Mouse (Mus musculus) ES-E14 (cell line): ENCODE measurements at regions not wholly inside any gene's neighbourhood (a gene's known extent, or its start where the extent isn't known, plus 50 kb on each side); places are given as distances from the start of the nearest gene placed in this dataset.

Source experiments
- DNase-seq: peaks from one replicate; pipeline ENCODE4 v3.0.0-alpha.2; 2013; ENCODE audit warnings: low read depth, low spot score
- H3K27ac ChIP-seq: 2 replicates; pipeline ENCODE4 v1.5.1; 2012; ENCODE audit warnings: low read depth, mild to moderate bottlenecking, low read length, moderate library complexity, mixed read lengths; ENCODE audit not compliant: poor library complexity, insufficient read depth, severe bottlenecking
- H3K36me3 ChIP-seq: 2 replicates; pipeline ENCODE4 v1.6.1; 2012; ENCODE audit warnings: mild to moderate bottlenecking, low read length, moderate library complexity, mixed read lengths; ENCODE audit not compliant: control insufficient read depth, poor library complexity, insufficient read depth, severe bottlenecking
- H3K4me1 ChIP-seq, 2 experiments: fragments of 150-350 bp in 1 of 2; sonication (generic) in 1 of 2; 2 replicates each; pipeline ENCODE4 v1.6.1; 2012; ENCODE audit warnings: low read length in 2 of 2, mild to moderate bottlenecking in 1 of 2, mixed read lengths in 1 of 2; ENCODE audit not compliant: control insufficient read depth in 2 of 2, insufficient read depth in 2 of 2, poor library complexity in 1 of 2
- H3K4me3 ChIP-seq, 2 experiments: fragments of 150-350 bp in 1 of 2; sonication (generic) in 1 of 2; 2 replicates each; pipeline ENCODE4 v1.5.1; 2012; ENCODE audit warnings: low read length in 2 of 2, low read depth in 1 of 2, mild to moderate bottlenecking in 1 of 2, mixed read lengths in 1 of 2; ENCODE audit not compliant: insufficient read depth in 1 of 2, poor library complexity in 1 of 2, severe bottlenecking in 1 of 2
- H3K9ac ChIP-seq: 2 replicates; pipeline ENCODE4 v1.6.1; 2012; ENCODE audit warnings: low read depth, mild to moderate bottlenecking, low read length, mixed read lengths; ENCODE audit not compliant: poor library complexity, insufficient read depth, severe bottlenecking
- H3K9me3 ChIP-seq: fragments of 150-350 bp; sonication (generic); 2 replicates; pipeline ENCODE4 v1.6.1; 2012; ENCODE audit warnings: low read depth, mild to moderate bottlenecking, low read length; ENCODE audit not compliant: control insufficient read depth, insufficient read depth
- CHD2 ChIP-seq: IDR thresholded peaks from 2 replicates; pipeline ENCODE4 v1.6.1; 2014; ENCODE audit warnings: mild to moderate bottlenecking, low read depth, low read length, inconsistent platforms
- HCFC1 ChIP-seq: IDR thresholded peaks from 2 replicates; pipeline ENCODE4 v1.6.1; 2012; ENCODE audit warnings: low read length, inconsistent platforms, borderline replicate concordance; ENCODE audit not compliant: insufficient read depth
- MAFK ChIP-seq: IDR thresholded peaks from 2 replicates; pipeline ENCODE4 v1.6.1; 2014; ENCODE audit warnings: mild to moderate bottlenecking, low read depth, low read length, inconsistent platforms; ENCODE audit not compliant: insufficient read depth
- ZC3H11A ChIP-seq: IDR thresholded peaks from 2 replicates; pipeline ENCODE4 v1.6.1; 2012; ENCODE audit warnings: low read depth, mild to moderate bottlenecking, inconsistent platforms, low read length, borderline replicate concordance
- ZNF384 ChIP-seq: IDR thresholded peaks from 2 replicates; pipeline ENCODE4 v1.6.1; 2012; ENCODE audit warnings: low read depth, low read length, inconsistent platforms
- in situ Hi-C, 2 experiments: fragments of 600-800 bp; cut with MboI; formaldehyde crosslinking; loops; one replicate each; pipeline ENCODE4 v1.15.1; 2025; ENCODE audit warnings: low sequenced_read_pairs in 2 of 2, inconsistent platforms in 1 of 2; ENCODE audit not compliant: unreplicated experiment in 2 of 2

- Histone ChIP-seq H3K36me3 (no peaks in the 10 kb centered on the region), H3K27ac (no peak overlapping the region), H3K4me1 (no peaks in the 10 kb centered on the region), H3K9me3 (no peaks in the 10 kb centered on the region), H3K9ac (no peak overlapping the region), H3K4me3 (no peak overlapping the region)
- TF ChIP-seq CHD2 (no peak), ZC3H11A (no peak), ZNF384 (no peak), MAFK (no peak), HCFC1 (no peak)
- in situ Hi-C loops: no loop called here
- DNase-seq: no peak
Measured at GRCm38 (mm10) chr3:61073103-61073502, 70.5 kb downstream of the P2ry1 start.

DNA sequence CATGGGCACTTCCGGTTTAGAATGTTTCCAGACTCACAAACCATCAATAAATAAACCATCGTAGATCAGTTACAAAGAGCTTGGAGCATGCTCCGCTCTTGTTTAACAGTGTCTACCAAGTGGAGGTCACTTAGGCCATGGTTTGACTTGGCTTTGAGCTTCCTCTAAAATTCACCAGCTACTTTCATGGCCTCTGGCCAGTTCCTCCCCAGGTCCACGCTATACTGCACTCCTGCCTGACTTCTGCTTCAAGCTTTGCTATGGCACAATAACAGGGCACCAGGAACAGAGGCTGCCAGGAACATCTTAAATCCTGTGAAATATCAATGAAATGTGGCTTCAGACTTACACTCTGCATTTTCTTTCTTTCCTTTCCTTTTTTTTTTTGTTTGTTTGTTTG lies 71.2 kb downstream of the P2ry1 start:
- Histone ChIP-seq H3K27ac (no peak overlapping the region), H3K36me3 (no peaks in the 10 kb centered on the region), H3K9me3 (no peaks in the 10 kb centered on the region), H3K9ac (no peak overlapping the region), H3K4me3 (no peak overlapping the region), H3K4me1 (no peaks in the 10 kb centered on the region)
- TF ChIP-seq HCFC1 (no peak), CHD2 (no peak), MAFK (no peak), ZNF384 (no peak), ZC3H11A (no peak)
- in situ Hi-C loops: no loop called here
- no peak for DNase-seq

- in situ Hi-C loops: no loop called here
- no peak overlapping the region for H3K9ac ChIP-seq
Measured at GRCm38 (mm10) chr3:61075839-61076238, 73.2 kb downstream of the P2ry1 start.

GRCm38 (mm10) chr3:61089931-61090330 lies 87.3 kb downstream of the P2ry1 start:
- H3K4me3 ChIP-seq: no peak overlapping the region
- no peak for DNase-seq
- no peak overlapping the region for H3K27ac ChIP-seq
- no peak for TF ChIP-seq HCFC1
- TF ChIP-seq ZNF384: no peak
- TF ChIP-seq MAFK: no peak
- no peak for TF ChIP-seq CHD2
- TF ChIP-seq ZC3H11A: no peak
- H3K4me1 ChIP-seq: no peaks in the 10 kb centered on the region
- H3K9ac ChIP-seq: no peak overlapping the region
- H3K36me3 ChIP-seq: no peaks in the 10 kb centered on the region
- no peaks in the 10 kb centered on the region for H3K9me3 ChIP-seq
- in situ Hi-C loops: no loop called here

More at GRCm38 (mm10) chr3:61075839-61076238, 73.2 kb downstream of the P2ry1 start:
- Histone ChIP-seq H3K27ac (no peak overlapping the region), H3K4me1 (no peaks in the 10 kb centered on the region), H3K36me3 (no peaks in the 10 kb centered on the region), H3K4me3 (no peak overlapping the region), H3K9me3 (no peaks in the 10 kb centered on the region)
- TF ChIP-seq CHD2 (no peak), MAFK (no peak), HCFC1 (no peak), ZC3H11A (no peak), ZNF384 (no peak)
- no peak for DNase-seq

DNA sequence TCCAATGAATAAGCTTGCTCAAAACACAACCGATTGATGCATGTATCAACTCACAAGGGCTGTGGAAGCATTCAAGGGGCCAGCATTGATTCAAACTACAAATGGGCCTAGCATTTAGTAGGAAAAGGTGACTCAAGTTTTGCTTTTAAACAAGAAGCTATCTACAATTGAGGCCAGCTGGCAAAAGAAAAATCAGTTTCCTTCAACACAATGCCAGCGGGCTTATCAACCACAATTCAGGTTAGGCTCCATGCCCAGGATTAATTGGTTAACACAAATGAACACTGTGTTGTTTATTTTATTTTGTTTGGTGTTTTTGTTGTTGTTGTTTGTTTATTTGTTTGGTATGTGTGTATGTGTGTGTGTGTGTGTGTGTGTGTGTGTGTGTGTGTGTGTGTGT lies 89.4 kb downstream of the P2ry1 start:
- H3K36me3 ChIP-seq: no peaks in the 10 kb centered on the region
- DNase-seq: no peak
- H3K27ac ChIP-seq: no peak overlapping the region
- no peak overlapping the region for H3K9ac ChIP-seq
- no peaks in the 10 kb centered on the region for H3K9me3 ChIP-seq
- in situ Hi-C loops: no loop called here
- H3K4me1 ChIP-seq: no peaks in the 10 kb centered on the region
- no peak overlapping the region for H3K4me3 ChIP-seq
- TF ChIP-seq HCFC1 (no peak), CHD2 (no peak), ZNF384 (no peak), ZC3H11A (no peak), MAFK (no peak)
